Mouse (Mus musculus) ES-Bruce4 (cell line): ENCODE data around the gene Tbc1d1.

Experiments used
- CTCF ChIP-seq: IDR thresholded peaks from one replicate; pipeline ENCODE4 v1.8.1; 2011; ENCODE audit warnings: low read depth, low read length
- POLR2A ChIP-seq: IDR thresholded peaks from one replicate; pipeline ENCODE4 v1.8.1; 2011; ENCODE audit warnings: low read length; ENCODE audit not compliant: insufficient read depth

GRCm38 (mm10) chr5:64265906-64266305, 109.8 kb downstream of the Tbc1d1 start:
- TF ChIP-seq POLR2A (no peak), CTCF (no peak)
